Mouse (Mus musculus): Measurements from ENCODE around the gene Pqbp1.
A peak's percentile ranks its signal among the peaks of the same experiment; 100 is the strongest.

Gene Pqbp1

DNA sequence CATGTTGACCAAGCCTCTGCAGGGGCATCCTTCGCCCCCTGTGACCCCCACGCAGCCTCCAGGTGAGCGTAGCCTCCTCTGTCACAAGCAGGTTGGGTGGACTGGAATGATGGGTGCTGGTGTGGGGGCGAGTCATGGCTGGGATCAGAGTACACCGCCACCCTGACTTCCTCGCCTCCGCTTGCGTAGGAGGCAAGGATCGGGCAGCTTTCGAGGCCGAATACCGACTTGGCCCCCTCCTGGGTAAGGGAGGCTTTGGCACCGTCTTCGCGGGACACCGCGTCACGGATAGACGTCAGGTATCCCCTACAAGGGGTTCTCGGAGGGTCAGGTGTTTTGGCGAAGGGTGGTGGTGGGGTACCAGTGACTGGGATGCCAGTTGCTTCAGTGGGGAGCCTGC is 20.6 kb downstream of the Pqbp1 start:
- peak in 1 of 2 experiments; percentile 25 for DNase-seq

- peak; percentile 76 to 81 for DNase-seq
These were observed 21.1 kb downstream of the Pqbp1 start, which contains the start of gene Pim2 for GRCm38 (mm10) chrX:7878007-7878419. TSS of gene Pim2 (plus strand) at chrX:7878262.

DNA sequence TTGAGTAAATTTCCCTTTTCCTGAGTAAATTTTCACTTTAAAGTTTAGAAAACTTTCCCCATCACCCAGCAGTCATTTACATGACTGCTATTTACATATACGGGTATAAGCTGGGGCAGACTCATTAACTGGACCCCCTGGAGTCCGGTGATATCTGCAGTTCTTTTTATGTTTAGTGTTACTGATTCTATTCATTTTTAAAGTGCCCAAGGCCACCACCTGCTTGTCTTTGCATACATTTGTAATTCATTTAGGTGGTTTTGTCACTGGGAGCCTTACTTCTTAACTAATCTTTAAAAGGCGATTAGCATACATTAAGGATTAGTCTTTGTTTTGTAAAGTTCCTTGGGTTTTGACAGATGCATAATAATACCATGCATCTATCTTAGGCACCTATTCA is 29.2 kb downstream of the Pqbp1 start:
- DNase-seq = no peak

DNA sequence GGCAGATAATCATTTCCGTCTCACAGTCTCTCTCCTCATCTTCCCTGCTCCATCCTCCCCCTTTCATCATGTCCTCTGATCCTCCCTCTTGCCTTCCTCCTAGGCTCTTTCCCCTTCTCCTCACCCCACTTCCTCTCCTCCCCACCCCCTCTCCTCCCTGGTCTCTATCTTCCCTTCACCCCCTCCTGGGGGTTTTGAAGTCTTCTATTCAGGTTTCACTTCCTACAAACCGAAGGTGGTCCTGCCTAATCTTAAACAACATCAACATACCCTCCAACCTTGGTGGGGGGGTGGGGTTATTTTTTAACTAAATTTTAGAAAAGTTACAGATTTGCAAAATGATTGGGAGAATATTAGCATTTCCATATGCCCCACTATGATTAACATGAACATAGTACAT is 30.6 kb downstream of the Pqbp1 start:
- no peak for DNase-seq

DNA sequence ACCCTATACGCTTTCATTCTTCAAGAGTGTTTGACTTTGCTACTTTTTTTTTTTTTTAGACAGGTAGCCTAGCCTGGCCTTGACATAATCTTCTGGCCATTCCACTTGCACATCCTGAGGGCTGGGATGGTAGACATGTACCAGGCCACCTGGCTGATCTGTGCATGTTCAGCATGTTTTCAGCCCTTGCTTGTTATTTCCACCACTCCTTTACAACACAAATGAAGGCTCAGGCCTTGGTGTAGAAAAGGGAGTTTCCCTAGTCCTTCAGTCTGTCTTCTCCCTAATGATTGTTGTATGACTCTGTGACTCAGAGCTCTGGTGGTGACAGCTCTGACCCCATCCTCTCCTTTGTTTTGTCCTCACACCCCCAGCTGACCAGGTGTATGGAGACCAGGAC is 31.9 kb downstream of the Pqbp1 start:
- DNase-seq = no peak

DNA sequence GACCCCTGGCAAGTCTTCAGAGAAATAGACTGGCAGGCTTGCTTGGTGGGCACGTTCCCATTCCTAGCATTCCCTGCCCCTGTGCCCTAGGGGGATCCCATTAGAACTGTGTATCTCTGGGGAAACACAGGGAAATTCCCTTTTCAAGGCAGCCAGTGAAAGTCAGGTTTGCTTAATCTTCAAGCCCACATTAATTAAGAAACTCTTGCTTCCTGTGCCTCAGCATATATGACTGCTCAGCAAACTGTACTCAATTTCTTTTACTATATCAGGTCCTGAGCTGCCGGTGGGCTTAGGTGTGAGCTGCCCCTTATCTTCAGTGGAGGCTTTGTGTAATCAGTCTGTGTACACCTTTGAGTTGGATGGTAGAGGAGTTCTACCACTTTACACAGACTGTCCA is 33.3 kb downstream of the Pqbp1 start:
- DNase-seq = no peak

- no peak for DNase-seq
These were observed 33.7 kb downstream of the Pqbp1 start for GRCm38 (mm10) chrX:7865343-7865742.

- DNase-seq = no peak
These were observed 34.5 kb downstream of the Pqbp1 start for GRCm38 (mm10) chrX:7864551-7864950.

- DNase-seq = no peak
These were observed 35.9 kb downstream of the Pqbp1 start for GRCm38 (mm10) chrX:7863181-7863580.

DNA sequence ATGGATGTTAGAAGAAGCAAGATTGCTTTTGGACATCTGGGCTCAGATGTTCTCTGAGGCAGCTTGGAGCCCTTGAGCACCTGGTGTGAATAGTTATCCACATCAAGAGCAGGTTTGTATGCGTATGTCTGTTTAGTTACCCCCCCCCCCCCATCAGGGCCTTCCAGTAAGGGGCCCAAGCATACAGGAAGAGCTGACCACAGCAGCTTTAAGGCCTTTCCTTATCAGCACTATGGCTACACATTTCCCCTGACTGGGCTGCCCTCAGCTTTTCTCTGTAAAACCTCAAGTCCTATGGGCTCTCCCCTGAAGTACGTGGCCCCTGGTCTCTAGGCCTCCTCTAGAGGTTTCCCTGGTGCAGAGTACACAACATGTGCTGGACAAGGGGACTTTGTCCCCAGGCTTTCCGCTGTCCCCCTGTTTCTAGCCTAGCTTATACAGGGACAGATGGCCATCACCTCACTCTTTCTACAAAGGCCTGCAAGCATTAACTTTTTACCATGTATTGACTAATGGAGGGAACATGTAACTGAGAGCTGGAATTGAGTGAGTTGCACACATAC is 39.8 kb downstream of the Pqbp1 start:
- DNase-seq = no peak

DNA sequence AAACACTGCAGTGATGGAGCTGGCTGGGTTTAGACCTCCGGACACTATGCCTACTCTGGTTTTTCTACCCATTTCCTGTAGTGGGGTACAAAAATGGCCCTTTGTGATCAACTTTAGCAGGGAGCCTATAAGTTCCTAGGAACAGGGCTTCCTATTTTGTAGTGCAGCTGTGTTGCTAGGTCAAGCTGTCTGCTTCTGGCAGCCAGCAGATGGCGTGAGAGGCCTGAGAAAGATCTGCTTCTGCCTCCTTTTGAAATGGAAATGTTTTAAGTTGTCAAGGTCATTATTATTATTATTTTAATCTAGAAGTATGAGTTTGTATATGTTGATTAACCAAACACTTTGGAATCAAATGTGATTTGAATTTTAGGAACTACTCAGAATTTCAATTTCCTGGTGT is 44.5 kb downstream of the Pqbp1 start:
- DNase-seq = peak; percentile 33 to 46

DNA sequence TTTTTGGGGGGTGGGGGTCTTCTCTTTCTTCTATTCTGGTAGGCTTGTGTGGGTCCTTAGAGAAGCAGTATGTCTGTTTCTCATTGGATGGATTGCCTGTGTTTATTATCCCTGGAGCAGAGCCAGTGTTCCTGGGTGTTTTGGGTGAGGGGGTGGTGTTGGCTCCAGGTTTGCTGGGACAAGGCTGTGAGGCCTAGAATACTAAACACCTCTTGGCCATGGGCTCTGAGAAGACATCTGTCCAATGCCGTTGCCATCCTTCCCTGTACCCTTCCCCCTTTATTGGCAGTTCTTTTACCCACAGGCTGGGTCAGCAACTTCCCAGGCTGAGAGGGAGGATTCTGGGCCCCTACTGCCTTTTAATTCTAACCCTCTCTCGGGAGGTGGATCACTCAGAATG is 51.2 kb downstream of the Pqbp1 start:
- DNase-seq = no peak

Data from spleen, adult 18-20 months (tissue).